Mouse (Mus musculus) ES-E14 (cell line): ENCODE measurements around the gene Cd200. TPM values are rescaled to one million over a fixed set of nuclear protein-coding genes. Genes with fewer than 3 reads are reported as not detected.

Source experiments
- DNase-seq: peaks from one replicate; pipeline ENCODE4 v3.0.0-alpha.2; 2013; ENCODE audit warnings: low read depth, low spot score
- H3K27ac ChIP-seq: 2 replicates; pipeline ENCODE4 v1.5.1; 2012; ENCODE audit warnings: low read depth, mild to moderate bottlenecking, low read length, moderate library complexity, mixed read lengths; ENCODE audit not compliant: poor library complexity, insufficient read depth, severe bottlenecking
- H3K36me3 ChIP-seq: 2 replicates; pipeline ENCODE4 v1.6.1; 2012; ENCODE audit warnings: mild to moderate bottlenecking, low read length, moderate library complexity, mixed read lengths; ENCODE audit not compliant: control insufficient read depth, poor library complexity, insufficient read depth, severe bottlenecking
- H3K4me1 ChIP-seq, 2 experiments: fragments of 150-350 bp in 1 of 2; sonication (generic) in 1 of 2; 2 replicates each; pipeline ENCODE4 v1.6.1; 2012; ENCODE audit warnings: low read length in 2 of 2, mild to moderate bottlenecking in 1 of 2, mixed read lengths in 1 of 2; ENCODE audit not compliant: control insufficient read depth in 2 of 2, insufficient read depth in 2 of 2, poor library complexity in 1 of 2
- H3K4me3 ChIP-seq, 2 experiments: fragments of 150-350 bp in 1 of 2; sonication (generic) in 1 of 2; 2 replicates each; pipeline ENCODE4 v1.5.1; 2012; ENCODE audit warnings: low read length in 2 of 2, low read depth in 1 of 2, mild to moderate bottlenecking in 1 of 2, mixed read lengths in 1 of 2; ENCODE audit not compliant: insufficient read depth in 1 of 2, poor library complexity in 1 of 2, severe bottlenecking in 1 of 2
- H3K9ac ChIP-seq: 2 replicates; pipeline ENCODE4 v1.6.1; 2012; ENCODE audit warnings: low read depth, mild to moderate bottlenecking, low read length, mixed read lengths; ENCODE audit not compliant: poor library complexity, insufficient read depth, severe bottlenecking
- H3K9me3 ChIP-seq: fragments of 150-350 bp; sonication (generic); 2 replicates; pipeline ENCODE4 v1.6.1; 2012; ENCODE audit warnings: low read depth, mild to moderate bottlenecking, low read length; ENCODE audit not compliant: control insufficient read depth, insufficient read depth
- CHD2 ChIP-seq: IDR thresholded peaks from 2 replicates; pipeline ENCODE4 v1.6.1; 2014; ENCODE audit warnings: mild to moderate bottlenecking, low read depth, low read length, inconsistent platforms
- HCFC1 ChIP-seq: IDR thresholded peaks from 2 replicates; pipeline ENCODE4 v1.6.1; 2012; ENCODE audit warnings: low read length, inconsistent platforms, borderline replicate concordance; ENCODE audit not compliant: insufficient read depth
- MAFK ChIP-seq: IDR thresholded peaks from 2 replicates; pipeline ENCODE4 v1.6.1; 2014; ENCODE audit warnings: mild to moderate bottlenecking, low read depth, low read length, inconsistent platforms; ENCODE audit not compliant: insufficient read depth
- ZC3H11A ChIP-seq: IDR thresholded peaks from 2 replicates; pipeline ENCODE4 v1.6.1; 2012; ENCODE audit warnings: low read depth, mild to moderate bottlenecking, inconsistent platforms, low read length, borderline replicate concordance
- ZNF384 ChIP-seq: IDR thresholded peaks from 2 replicates; pipeline ENCODE4 v1.6.1; 2012; ENCODE audit warnings: low read depth, low read length, inconsistent platforms
- in situ Hi-C, 2 experiments: fragments of 600-800 bp; cut with MboI; formaldehyde crosslinking; loops; one replicate each; pipeline ENCODE4 v1.15.1; 2025; ENCODE audit warnings: low sequenced_read_pairs in 2 of 2, inconsistent platforms in 1 of 2; ENCODE audit not compliant: unreplicated experiment in 2 of 2
- total RNA-seq: library from RNA; depleted of rRNA; stranded (reverse); fragments of 300-350 nt; gene quantifications from 2 replicates; pipeline ENCODE4 v1.2.3, GENCODE M21; 2012

Gene Cd200
- total RNA-seq, 1 experiment = 13.3 TPM

DNA sequence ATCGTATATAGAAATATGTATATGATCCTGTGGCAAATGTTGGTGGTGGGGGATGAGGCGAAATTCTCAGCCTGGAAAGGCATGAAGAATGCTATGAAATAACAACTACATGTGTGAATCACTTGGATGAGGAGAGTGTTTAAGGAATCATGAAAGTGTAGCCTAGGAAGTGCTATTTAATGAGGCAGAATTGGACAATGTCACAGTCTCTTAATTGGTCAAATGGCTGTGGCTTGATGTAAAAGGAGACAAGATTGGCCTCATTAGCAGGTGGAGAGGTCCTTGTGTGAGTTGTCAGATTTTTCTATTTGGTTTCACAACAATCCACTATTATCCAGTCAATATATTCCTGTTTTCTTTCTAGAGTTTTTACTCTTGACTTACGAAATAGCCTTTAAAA, 17.2 kb downstream of the Cd200 start:
- Histone ChIP-seq H3K4me1 (no peaks in the 10 kb centered on the region), H3K27ac (no peak overlapping the region), H3K9ac (no peak overlapping the region), H3K9me3 (no peaks in the 10 kb centered on the region), H3K36me3 (no peaks in the 10 kb centered on the region), H3K4me3 (no peak overlapping the region)
- in situ Hi-C loops = no loop called here
- no peak for DNase-seq
- TF ChIP-seq MAFK = no peak
- no peak for TF ChIP-seq CHD2
- TF ChIP-seq ZC3H11A = no peak
- no peak for TF ChIP-seq HCFC1
- no peak for TF ChIP-seq ZNF384

DNA sequence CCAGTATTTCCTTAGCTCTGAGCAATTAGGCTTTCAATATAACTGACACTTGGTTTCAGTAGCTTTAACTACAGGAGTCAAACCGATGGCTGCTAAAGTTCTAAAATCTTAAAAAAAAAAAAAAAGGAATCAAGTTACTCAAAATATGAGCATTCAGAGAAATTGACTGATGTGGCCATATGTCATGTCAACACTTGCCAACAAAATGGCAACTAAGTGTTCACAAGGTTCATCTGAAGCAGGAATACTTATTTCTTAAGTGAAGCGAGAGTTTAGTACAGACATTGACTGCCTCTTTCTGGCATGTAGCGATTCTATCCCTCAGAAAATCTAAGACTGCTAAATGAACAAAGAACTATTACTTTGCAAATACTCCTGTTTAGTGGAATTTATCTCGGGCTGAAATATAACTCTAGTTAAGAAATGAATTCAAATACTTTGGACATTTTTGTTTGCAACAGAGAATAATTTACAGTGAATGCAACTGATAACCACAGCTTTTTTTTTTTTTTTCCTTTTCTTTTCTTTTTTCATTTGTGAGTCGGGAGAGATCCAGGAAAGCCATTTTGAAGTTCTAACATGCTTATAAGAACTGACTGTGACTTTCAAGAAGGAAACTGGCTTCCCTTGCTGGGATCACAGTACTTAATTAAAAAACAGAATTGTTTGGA, 18.4 kb downstream of the Cd200 start:
- Histone ChIP-seq H3K36me3 (no peaks in the 10 kb centered on the region), H3K27ac (no peak overlapping the region), H3K4me3 (no peak overlapping the region), H3K9me3 (no peaks in the 10 kb centered on the region), H3K4me1 (no peaks in the 10 kb centered on the region), H3K9ac (no peak overlapping the region)
- in situ Hi-C loops = no loop called here
- TF ChIP-seq ZNF384 = no peak
- no peak for TF ChIP-seq ZC3H11A
- TF ChIP-seq MAFK = no peak
- no peak for TF ChIP-seq CHD2
- TF ChIP-seq HCFC1 = no peak
- DNase-seq = no peak

DNA sequence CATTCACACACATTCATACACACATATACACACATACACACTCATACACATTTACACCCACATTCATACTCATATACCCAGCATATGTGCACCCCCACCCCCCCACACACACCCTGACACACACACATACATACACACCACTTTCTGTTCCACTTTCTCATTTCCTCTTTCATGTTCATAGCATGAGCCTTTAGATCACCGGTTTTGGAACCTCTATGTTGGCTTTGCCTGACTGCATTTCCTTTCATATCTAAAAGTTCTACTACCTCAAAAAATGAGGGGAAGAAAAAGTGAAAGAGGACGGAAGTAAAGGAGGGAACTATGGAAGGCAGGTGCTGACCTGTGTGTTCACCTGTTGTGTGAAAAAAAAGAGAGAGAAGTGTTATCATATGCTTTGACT, 19.0 kb downstream of the Cd200 start:
- Histone ChIP-seq H3K36me3 (no peaks in the 10 kb centered on the region), H3K4me3 (no peak overlapping the region), H3K9ac (no peak overlapping the region), H3K27ac (no peak overlapping the region), H3K4me1 (no peaks in the 10 kb centered on the region), H3K9me3 (no peaks in the 10 kb centered on the region)
- TF ChIP-seq ZNF384 (no peak), ZC3H11A (no peak), CHD2 (no peak), HCFC1 (no peak), MAFK (no peak)
- in situ Hi-C loops = no loop called here
- DNase-seq = no peak

DNA sequence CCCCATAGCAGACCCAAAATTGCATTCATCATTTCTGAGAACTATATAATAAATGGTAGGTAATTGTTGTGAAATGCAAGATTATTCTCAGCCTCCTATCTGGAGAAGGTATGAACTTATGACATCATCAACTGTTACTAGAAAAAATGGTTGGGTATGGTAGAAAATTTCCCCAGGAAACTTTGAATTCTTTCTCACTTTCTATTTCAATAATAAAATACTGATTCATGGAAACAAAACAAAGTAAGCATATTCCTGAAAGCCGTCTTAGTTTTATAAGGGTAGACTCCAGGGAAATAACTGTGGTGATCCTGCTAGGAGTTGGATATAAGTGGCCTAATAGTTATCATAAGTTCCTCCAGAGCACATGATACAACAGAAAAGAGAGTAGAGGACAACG, 19.8 kb downstream of the Cd200 start:
- DNase-seq = no peak
- Histone ChIP-seq H3K4me3 (no peak overlapping the region), H3K9me3 (no peaks in the 10 kb centered on the region), H3K4me1 (no peaks in the 10 kb centered on the region), H3K9ac (no peak overlapping the region), H3K36me3 (no peaks in the 10 kb centered on the region), H3K27ac (no peak overlapping the region)
- in situ Hi-C loops = no loop called here
- TF ChIP-seq ZC3H11A (no peak), HCFC1 (no peak)

- H3K9me3 ChIP-seq = no peaks in the 10 kb centered on the region
- no peak overlapping the region for H3K9ac ChIP-seq
- in situ Hi-C loops = no loop called here
- TF ChIP-seq HCFC1 (no peak), CHD2 (no peak), MAFK (no peak), ZC3H11A (no peak), ZNF384 (no peak)
- H3K27ac ChIP-seq = no peak overlapping the region
- H3K36me3 ChIP-seq = no peaks in the 10 kb centered on the region
- no peak for DNase-seq
- no peaks in the 10 kb centered on the region for H3K4me1 ChIP-seq
- no peak overlapping the region for H3K4me3 ChIP-seq
Observed at GRCm38 (mm10) chr16:45381811-45382210, 27.0 kb downstream of the Cd200 start.
